Mouse (Mus musculus) forebrain, embryonic 13.5 days (tissue): ENCODE measurements at regions not wholly inside any gene's neighbourhood (a gene's known extent, or its start where the extent isn't known, plus 50 kb on each side); places are given as distances from the start of the nearest gene placed in this dataset.
"Not testable (repeated sequence)": the region's sequence is repeated elsewhere in the genome, so short reads cannot be mapped to it uniquely, and the experiment has no call there.

Experiments
- ATAC-seq: fragments of 200-750 bp; cut with Nextera tagmentation; 2 replicates; pipeline ENCODE4 v1.8.0; 2017
- H3K27ac ChIP-seq: fragments of 300-500 bp; sonication (generic); 2 replicates; pipeline ENCODE4 v1.5.1; 2015; ENCODE audit warnings: inconsistent platforms, mild to moderate bottlenecking, moderate library complexity
- H3K27me3 ChIP-seq: fragments of 300-500 bp; sonication (generic); 2 replicates; pipeline ENCODE4 v1.6.1; 2015; ENCODE audit warnings: mild to moderate bottlenecking, inconsistent platforms
- H3K36me3 ChIP-seq: fragments of 300-500 bp; sonication (generic); 2 replicates; pipeline ENCODE4 v1.6.1; 2015; ENCODE audit warnings: mild to moderate bottlenecking, inconsistent platforms; ENCODE audit not compliant: poor library complexity, severe bottlenecking
- H3K4me1 ChIP-seq: fragments of 300-500 bp; sonication (generic); 2 replicates; pipeline ENCODE4 v1.6.1; 2015; ENCODE audit warnings: inconsistent platforms
- H3K4me2 ChIP-seq: fragments of 300-500 bp; sonication (generic); 2 replicates; pipeline ENCODE4 v1.6.1; 2015; ENCODE audit warnings: inconsistent platforms, mild to moderate bottlenecking, moderate library complexity
- H3K4me3 ChIP-seq: fragments of 300-500 bp; sonication (generic); 2 replicates; pipeline ENCODE4 v1.5.1; 2015; ENCODE audit warnings: mild to moderate bottlenecking, inconsistent platforms
- H3K9ac ChIP-seq: fragments of 300-500 bp; sonication (generic); 2 replicates; pipeline ENCODE4 v1.6.1; 2015; ENCODE audit warnings: mild to moderate bottlenecking, inconsistent platforms
- H3K9me3 ChIP-seq: fragments of 300-500 bp; sonication (generic); replicated peaks from 2 replicates; pipeline ENCODE4 v1.6.1; 2016; ENCODE audit warnings: inconsistent platforms
- WGBS: fragments of 180-500 bp; shearing (Covaris S2); methylation state at CpG from one replicate; pipeline ENCODE4 v1.1.7; 2015; 5-methylcytosine and 5-hydroxymethylcytosine counted together

DNA sequence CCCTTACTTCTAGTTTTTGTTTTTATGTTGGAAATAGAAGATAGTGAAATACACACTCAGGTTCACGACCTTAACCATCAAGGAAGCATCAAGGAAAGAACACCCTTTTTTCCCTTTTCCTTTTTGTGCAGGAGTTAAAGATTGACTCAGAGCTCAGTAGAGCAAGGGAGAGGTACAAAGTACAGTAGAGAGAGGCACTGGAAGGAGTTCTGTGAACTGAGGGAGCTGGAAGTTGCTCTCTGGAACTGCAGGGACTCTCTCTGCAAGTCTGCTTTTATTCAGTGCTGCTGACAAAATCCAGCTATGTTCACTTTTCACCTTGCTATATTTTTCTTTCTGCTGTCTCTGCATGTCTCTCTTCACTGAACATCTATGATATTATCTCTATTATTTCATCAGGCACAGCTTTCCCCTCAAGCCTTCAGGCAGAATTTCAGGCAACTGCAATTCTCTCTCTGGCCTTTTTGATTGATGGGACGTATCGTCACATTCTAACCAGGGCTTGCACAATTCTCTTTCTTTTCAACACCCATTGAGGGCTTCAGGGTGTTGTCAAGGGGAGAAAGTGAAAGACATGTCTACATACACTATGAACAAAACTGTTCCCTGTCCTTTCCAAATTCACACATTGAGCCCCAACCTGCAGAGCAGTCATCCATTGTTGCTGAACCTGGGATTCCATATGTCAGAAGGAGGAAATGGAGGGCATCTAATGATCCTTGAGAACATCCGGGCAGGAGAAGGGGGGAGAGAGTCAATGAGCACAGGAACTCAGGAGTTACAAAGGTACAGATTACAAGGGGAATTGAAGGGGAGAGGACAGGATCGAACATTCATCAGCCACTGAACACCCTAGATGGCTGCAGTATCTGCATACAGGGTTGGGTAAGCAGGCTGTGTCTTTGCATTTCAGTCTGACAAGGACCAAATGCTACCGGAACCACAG is 228.9 kb downstream of the Kif20b start:
- WGBS, result 83% methylated on average over 6 of the region's 6 CpGs
- Histone ChIP-seq H3K4me3 (no peak overlapping the region), H3K9me3 (no peaks in the 10 kb centered on the region), H3K36me3 (no peaks in the 10 kb centered on the region), H3K9ac (no peak overlapping the region), H3K27ac (no peak overlapping the region), H3K4me2 (no peak overlapping the region), H3K27me3 (no peaks in the 10 kb centered on the region), H3K4me1 (no peaks in the 10 kb centered on the region)
- ATAC-seq, result no peak

DNA sequence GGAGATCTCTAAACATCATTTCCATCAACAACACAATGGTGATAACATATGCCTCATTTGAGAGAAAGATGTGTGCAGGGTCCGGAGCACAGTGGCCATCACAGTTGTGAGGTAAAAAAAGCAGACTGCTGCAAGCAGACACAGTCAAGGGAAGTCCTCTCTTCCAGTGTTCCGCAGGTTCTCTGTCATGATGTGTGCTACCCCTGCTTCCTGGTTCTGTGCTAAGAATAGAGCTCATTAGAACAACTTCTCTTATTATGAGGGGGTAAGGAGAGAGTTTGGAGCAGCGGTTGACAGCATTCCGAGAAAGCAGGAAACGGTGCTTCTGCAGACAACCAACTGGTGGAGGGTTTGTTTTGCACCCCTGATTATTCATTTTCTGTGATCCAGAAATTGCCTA is 229.7 kb downstream of the Kif20b start:
- Histone ChIP-seq H3K4me1 (no peaks in the 10 kb centered on the region), H3K36me3 (no peaks in the 10 kb centered on the region), H3K4me3 (no peak overlapping the region), H3K27ac (no peak overlapping the region), H3K9me3 (no peaks in the 10 kb centered on the region), H3K9ac (no peak overlapping the region), H3K4me2 (no peak overlapping the region), H3K27me3 (no peaks in the 10 kb centered on the region)
- ATAC-seq, result no peak
- WGBS, result 75% methylated on average over 5 of the region's 5 CpGs

DNA sequence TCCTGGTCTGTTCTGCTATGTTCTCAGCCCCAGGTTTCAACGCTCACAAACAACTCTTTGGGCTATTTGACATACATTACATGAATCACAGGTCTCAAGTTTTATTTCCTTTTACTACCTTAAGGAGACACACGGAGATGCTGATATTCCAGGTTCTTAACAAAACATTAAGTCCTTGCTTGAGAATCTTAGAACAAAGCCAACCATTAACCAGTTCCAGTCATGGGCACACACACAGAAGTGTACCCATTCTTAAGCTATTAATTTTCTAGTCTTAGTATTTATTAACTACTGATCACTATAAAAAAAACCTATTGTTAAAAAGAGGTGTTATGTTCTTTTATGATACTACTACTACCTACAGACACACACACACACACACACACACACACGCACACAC is 235.7 kb downstream of the Kif20b start:
- no peaks in the 10 kb centered on the region for H3K4me1 ChIP-seq
- H3K36me3 ChIP-seq, result no peaks in the 10 kb centered on the region
- H3K27ac ChIP-seq, result no peak overlapping the region
- no peak overlapping the region for H3K4me3 ChIP-seq
- no peak for ATAC-seq
- no peak overlapping the region for H3K4me2 ChIP-seq
- WGBS, result 93% methylated on average over 3 of the region's 3 CpGs
- H3K9ac ChIP-seq, result no peak overlapping the region
- H3K27me3 ChIP-seq, result no peaks in the 10 kb centered on the region
- H3K9me3 ChIP-seq, result no peaks in the 10 kb centered on the region

DNA sequence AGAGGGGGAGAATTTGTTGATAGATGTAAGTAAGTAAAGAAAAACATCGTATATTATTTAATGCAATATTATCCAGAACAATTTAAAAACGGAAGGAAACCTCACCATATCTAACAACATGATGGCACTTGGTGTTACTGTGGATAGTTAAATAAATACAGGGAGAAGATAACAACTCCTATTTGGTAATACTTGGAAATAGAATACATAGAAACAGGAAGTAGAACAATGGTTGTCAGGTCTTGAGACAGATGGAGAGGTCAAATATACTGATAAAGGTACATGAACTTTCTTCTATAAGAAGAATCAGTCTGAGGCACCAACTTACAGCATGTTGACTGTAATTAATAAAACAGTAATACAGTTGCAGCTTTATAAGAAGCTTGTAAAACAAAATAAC is 242.6 kb downstream of the Kif20b start:
- Histone ChIP-seq H3K27ac (no peak overlapping the region), H3K9me3 (no peaks in the 10 kb centered on the region), H3K27me3 (no peaks in the 10 kb centered on the region), H3K4me2 (no peak overlapping the region), H3K9ac (no peak overlapping the region), H3K4me1 (no peaks in the 10 kb centered on the region), H3K4me3 (no peak overlapping the region), H3K36me3 (no peaks in the 10 kb centered on the region)
- no peak for ATAC-seq
- WGBS, result 87% methylated on average over 2 of the region's 2 CpGs

DNA sequence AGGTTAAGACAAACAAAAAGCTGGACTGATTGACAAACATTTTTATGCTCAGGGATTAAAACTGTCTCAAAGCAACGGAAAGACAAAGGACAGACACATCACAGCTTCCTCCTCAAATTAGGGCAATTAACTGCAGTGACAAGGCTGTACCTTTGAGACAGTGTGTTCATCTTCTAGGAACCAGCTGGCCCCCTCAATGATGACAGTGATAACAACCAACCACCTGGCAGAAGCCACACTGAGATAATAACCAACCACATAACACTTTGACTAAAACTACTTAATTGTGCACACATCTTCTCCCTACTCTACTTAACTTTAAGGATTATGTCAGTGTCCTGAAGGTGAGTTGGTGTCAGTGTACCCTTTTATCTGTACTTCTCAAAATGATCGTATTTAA is 248.4 kb downstream of the Kif20b start:
- no peak overlapping the region for H3K4me3 ChIP-seq

DNA sequence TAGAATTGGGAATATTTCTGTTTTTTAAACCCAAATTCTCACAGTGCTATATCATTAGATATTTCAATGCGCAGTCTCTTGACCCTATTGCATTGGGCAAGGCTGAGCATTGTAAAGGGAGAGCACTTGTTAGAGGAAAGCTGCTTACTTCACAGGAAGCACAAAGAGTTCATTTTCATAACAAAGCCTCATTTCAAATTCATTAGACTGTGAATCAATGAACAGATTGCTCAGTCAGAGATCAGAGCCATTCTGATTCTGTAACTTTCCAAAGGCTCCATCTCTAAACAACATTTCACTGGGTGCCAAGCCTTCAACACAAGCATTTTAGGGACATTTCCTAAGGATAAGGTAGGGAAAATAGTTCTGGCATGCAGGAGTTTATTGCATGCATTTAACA is 257.9 kb downstream of the Kif20b start:
- Histone ChIP-seq H3K27me3 (no peaks in the 10 kb centered on the region), H3K4me3 (no peak overlapping the region), H3K9ac (no peak overlapping the region), H3K36me3 (no peaks in the 10 kb centered on the region), H3K4me1 (no peaks in the 10 kb centered on the region), H3K9me3 (0 out of 2 replicates have a peak, but pooled peaks cover 2% of the 10 kb centered on the region), H3K4me2 (no peak overlapping the region), H3K27ac (no peak overlapping the region)
- WGBS, result 41% methylated on average over 1 of the region's 1 CpGs
- ATAC-seq, result peak; percentile 27; the same call in 1 of the 2 replicates

More for the DNA sequence above, 248.4 kb downstream of the Kif20b start:
- Histone ChIP-seq H3K4me1 (no peaks in the 10 kb centered on the region), H3K27me3 (no peaks in the 10 kb centered on the region), H3K36me3 (no peaks in the 10 kb centered on the region), H3K4me2 (no peak overlapping the region), H3K9me3 (no peaks in the 10 kb centered on the region), H3K27ac (no peak overlapping the region), H3K9ac (no peak overlapping the region)
- WGBS, result 70% methylated on average over 2 of the region's 2 CpGs
- no peak for ATAC-seq

DNA sequence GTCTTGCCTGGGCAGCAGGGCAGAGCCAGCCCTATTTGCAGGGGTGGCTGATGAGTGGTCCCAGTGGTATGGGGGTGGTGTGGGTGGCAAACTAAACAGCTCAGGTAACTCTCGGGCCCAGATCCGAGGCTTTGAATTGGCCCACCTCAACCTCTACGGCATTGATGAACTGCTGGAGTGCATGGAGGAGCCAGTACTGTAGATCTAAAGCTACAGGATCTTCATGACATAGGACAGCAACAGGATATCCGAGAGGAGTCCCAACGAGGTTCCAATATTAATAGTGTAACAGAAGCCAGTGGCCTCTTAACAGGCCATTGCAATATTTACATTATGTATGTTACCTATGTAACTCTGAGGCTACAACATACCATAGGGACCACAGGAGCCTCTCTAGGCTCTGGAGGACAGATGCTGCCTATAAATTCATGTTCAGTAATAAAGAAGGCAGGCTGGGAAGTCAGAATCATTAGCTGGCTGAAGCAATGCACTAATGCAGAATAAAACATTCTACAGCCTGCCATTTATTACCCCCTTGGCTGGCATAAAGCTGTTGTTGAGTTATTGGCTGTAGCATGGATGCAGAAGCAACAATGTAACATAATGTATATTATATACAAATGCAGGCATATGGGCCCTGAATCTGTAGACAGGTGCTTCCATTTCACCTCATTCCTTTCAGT is 283.5 kb downstream of the Kif20b start:
- WGBS, result 92% methylated on average over 5 of the region's 5 CpGs
- no peak overlapping the region for H3K4me3 ChIP-seq
- H3K4me1 ChIP-seq, result no peaks in the 10 kb centered on the region
- H3K9me3 ChIP-seq, result no peaks in the 10 kb centered on the region
- H3K36me3 ChIP-seq, result no peaks in the 10 kb centered on the region
- no peak overlapping the region for H3K9ac ChIP-seq
- no peak overlapping the region for H3K27ac ChIP-seq
- H3K27me3 ChIP-seq, result no peaks in the 10 kb centered on the region
- H3K4me2 ChIP-seq, result no peak overlapping the region
- no peak for ATAC-seq

DNA sequence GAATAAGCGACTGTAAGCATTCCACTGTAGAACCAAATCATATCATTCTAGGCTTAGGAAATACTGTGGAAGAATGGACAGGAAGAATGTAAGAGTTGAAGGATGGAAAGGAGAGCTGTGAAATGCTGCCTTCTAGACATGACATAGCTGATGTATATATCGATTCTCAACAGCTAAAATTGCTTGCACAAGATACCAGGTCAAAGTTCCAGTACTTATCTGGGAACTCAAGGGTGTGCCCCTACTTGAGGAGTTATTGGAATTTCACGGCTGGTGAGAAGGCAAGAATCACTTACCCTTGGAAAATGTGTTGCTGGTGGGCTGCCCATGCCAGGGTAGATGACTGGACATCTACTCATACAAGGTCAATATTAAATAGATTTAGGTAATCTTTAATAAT is 322.0 kb downstream of the Kif20b start:
- no peak overlapping the region for H3K4me2 ChIP-seq

DNA sequence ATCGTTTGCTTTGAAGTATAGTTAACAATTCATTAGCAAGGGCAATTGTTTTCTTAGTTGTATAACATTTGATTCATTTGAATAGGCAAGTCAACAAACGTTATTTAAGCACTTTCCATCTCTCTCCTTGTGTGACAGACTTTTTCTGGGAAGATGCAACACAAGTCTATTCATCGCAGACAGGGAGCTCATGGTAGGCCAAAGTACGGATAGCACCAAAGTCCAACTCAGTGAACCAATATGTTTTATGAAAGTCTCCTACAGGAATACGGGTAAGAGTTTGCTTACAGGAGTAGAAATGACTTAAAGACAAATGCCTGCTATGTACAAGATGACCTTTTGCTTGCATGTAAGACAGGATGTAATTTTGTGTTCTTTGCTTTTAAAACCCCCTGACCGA is 325.4 kb downstream of the Kif20b start:
- H3K4me3 ChIP-seq, result no peak overlapping the region
- ATAC-seq, result no peak
- H3K27me3 ChIP-seq, result no peaks in the 10 kb centered on the region
- 82% methylated on average over 6 of the region's 6 CpGs for WGBS
- H3K9ac ChIP-seq, result no peak overlapping the region
- no peak overlapping the region for H3K4me2 ChIP-seq
- H3K36me3 ChIP-seq, result no peaks in the 10 kb centered on the region
- H3K4me1 ChIP-seq, result no peaks in the 10 kb centered on the region
- no peaks in the 10 kb centered on the region for H3K9me3 ChIP-seq
- no peak overlapping the region for H3K27ac ChIP-seq

More for the DNA sequence above, 322.0 kb downstream of the Kif20b start:
- no peaks in the 10 kb centered on the region for H3K4me1 ChIP-seq
- 88% methylated on average over 3 of the region's 3 CpGs for WGBS
- H3K9me3 ChIP-seq, result no peaks in the 10 kb centered on the region
- H3K27me3 ChIP-seq, result no peaks in the 10 kb centered on the region
- H3K36me3 ChIP-seq, result no peaks in the 10 kb centered on the region
- H3K4me3 ChIP-seq, result no peak overlapping the region
- no peak overlapping the region for H3K27ac ChIP-seq
- no peak for ATAC-seq
- H3K9ac ChIP-seq, result no peak overlapping the region

DNA sequence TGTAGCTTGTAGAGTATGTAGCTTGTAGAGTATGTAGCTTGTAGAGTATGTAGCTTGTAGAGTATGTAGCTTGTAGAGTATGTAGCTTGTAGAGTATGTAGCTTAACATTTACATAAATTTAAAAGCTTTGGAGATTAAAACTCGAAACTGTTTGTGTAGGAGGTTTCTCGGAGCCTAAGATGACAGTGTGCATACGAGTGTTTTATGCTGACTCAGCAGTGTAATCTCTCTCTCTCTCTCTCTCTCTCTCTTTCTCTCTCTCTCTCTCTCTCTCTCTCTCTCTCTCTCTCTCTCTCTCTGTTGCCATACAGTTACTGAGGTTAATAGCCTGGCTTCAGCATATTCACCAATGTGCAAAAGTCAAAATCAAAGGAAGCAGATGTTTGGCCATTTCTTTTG is 336.5 kb downstream of the Kif20b start:
- H3K4me2 ChIP-seq, H3K27me3 ChIP-seq, H3K27ac ChIP-seq, H3K4me3 ChIP-seq, H3K9me3 ChIP-seq, ATAC-seq, H3K36me3 ChIP-seq, H3K9ac ChIP-seq, H3K4me1 ChIP-seq: not testable (repeated sequence)
- 79% methylated on average over 3 of the region's 3 CpGs for WGBS

DNA sequence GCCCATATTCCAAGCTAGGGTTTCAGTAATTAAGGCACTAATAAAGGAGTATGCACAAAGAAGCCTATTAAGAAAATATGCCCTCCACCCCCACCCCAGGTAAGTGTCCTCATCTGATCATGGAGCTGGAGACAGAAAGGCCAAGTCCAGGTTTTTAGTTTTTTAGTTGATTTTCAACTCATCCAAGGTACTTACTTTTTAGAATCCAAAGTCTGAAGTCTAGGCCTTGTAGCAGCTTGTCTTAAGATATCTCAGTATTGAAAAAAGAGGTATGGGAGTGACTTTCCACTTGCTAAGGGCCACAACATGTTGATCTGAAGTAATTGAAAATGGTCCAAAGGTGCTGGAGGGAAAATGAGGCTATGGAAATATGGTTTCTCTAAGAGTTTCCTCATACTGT is 340.9 kb downstream of the Kif20b start:
- Histone ChIP-seq H3K27me3 (no peaks in the 10 kb centered on the region), H3K9ac (no peak overlapping the region), H3K4me1 (no peaks in the 10 kb centered on the region), H3K4me2 (no peak overlapping the region), H3K36me3 (no peaks in the 10 kb centered on the region), H3K4me3 (no peak overlapping the region), H3K9me3 (no peaks in the 10 kb centered on the region), H3K27ac (no peak overlapping the region)
- no peak for ATAC-seq

DNA sequence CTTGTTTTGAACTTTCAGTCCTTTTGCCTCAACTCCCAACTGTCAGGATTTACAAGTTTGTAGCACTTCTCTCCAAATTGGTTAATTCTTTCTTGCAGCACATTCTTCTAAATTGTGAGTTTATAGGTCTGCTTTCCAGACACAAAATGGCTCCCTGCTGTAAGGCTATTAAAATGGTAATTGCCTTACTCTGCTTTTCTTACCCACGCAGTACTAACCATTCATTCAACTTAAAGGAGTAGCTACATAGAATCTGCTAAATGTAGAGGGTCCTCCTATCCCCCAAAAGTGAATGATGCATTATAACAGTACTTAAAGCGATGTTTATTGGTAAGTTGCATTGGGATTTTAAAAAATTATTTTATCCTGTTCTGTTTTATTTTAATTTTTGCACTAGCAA is 356.2 kb downstream of the Kif20b start:
- ATAC-seq, result no peak
- Histone ChIP-seq H3K4me3 (no peak overlapping the region), H3K9ac (no peak overlapping the region), H3K4me2 (no peak overlapping the region), H3K27me3 (no peaks in the 10 kb centered on the region), H3K27ac (no peak overlapping the region), H3K36me3 (no peaks in the 10 kb centered on the region), H3K9me3 (no peaks in the 10 kb centered on the region), H3K4me1 (no peaks in the 10 kb centered on the region)
- WGBS, result 28% methylated on average over 2 of the region's 2 CpGs
